Mouse (Mus musculus): ENCODE measurements at regions not wholly inside any gene's neighbourhood (a gene's known extent, or its start where the extent isn't known, plus 50 kb on each side); places are given as distances from the start of the nearest gene placed in this dataset.

- TF ChIP-seq EP300 (optimal IDR thresholded peaks at IDR 0.05): no peak
- TF ChIP-seq CTCF (IDR thresholded peaks at IDR 0.05; ENCODE audit: low read depth): no peak
Observed at GRCm38 (mm10) chr13:73097502-73097901, 162.8 kb upstream of the Irx4 start.

Measured in stomach, postnatal 0 days (tissue).